Mouse (Mus musculus) MEL (cell line): ENCODE results near the gene Scn2b. TPM values are rescaled to one million over a fixed set of nuclear protein-coding genes. Genes with fewer than 3 reads are reported as not detected.

Experiments
- DNase-seq: peaks from one replicate; pipeline ENCODE4 v3.0.0; 2011; ENCODE audit warnings: low read depth, low spot score
- H3K27ac ChIP-seq: 2 replicates; pipeline ENCODE4 v1.5.1; 2012; ENCODE audit warnings: low read depth, mild to moderate bottlenecking, control low read depth, low read length, moderate library complexity; ENCODE audit not compliant: control insufficient read depth
- H3K27me3 ChIP-seq, 2 experiments: fragments of 150-350 bp in 1 of 2; sonication (generic) in 1 of 2; 2 replicates each; pipeline ENCODE4 v1.6.1; 2012; ENCODE audit warnings: low read length in 2 of 2, mild to moderate bottlenecking in 2 of 2, improper control_type of control experiment in 1 of 2, moderate library complexity in 1 of 2; ENCODE audit not compliant: insufficient read depth in 2 of 2, control insufficient read depth in 1 of 2
- H3K36me3 ChIP-seq, 2 experiments: 2 replicates each; pipeline ENCODE4 v1.6.1; 2012 to 2014; ENCODE audit warnings: low read length in 2 of 2, improper control_type of control experiment in 1 of 2, inconsistent platforms in 1 of 2, mild to moderate bottlenecking in 1 of 2; ENCODE audit not compliant: insufficient read depth in 2 of 2, control insufficient read depth in 1 of 2
- H3K4me1 ChIP-seq, 2 experiments: fragments of 150-350 bp in 1 of 2; sonication (generic) in 1 of 2; 2 replicates each; pipeline ENCODE4 v1.6.1; 2012; ENCODE audit warnings: low read length in 2 of 2, improper control_type of control experiment in 1 of 2, mild to moderate bottlenecking in 1 of 2; ENCODE audit not compliant: insufficient read depth in 2 of 2, control insufficient read depth in 1 of 2
- H3K4me3 ChIP-seq, 2 experiments: fragments of 150-350 bp in 1 of 2; sonication (generic) in 1 of 2; 2 replicates each; pipeline ENCODE4 v1.5.1; 2012; ENCODE audit warnings: low read depth in 2 of 2, low read length in 2 of 2, mild to moderate bottlenecking in 2 of 2, moderate library complexity in 2 of 2, control low read depth in 1 of 2, improper control_type of control experiment in 1 of 2; ENCODE audit not compliant: control insufficient read depth in 1 of 2, insufficient read depth in 1 of 2
- H3K79me2 ChIP-seq: 2 replicates; pipeline ENCODE4 v1.6.1; 2012; ENCODE audit warnings: mild to moderate bottlenecking, low read length, moderate library complexity; ENCODE audit not compliant: control insufficient read depth, poor library complexity, insufficient read depth
- H3K9ac ChIP-seq: 2 replicates; pipeline ENCODE4 v1.6.1; 2012; ENCODE audit warnings: low read depth, mild to moderate bottlenecking, control low read depth, low read length, moderate library complexity; ENCODE audit not compliant: control insufficient read depth, poor library complexity, severe bottlenecking
- H3K9me3 ChIP-seq: fragments of 150-350 bp; sonication (generic); replicated peaks from 2 replicates; pipeline ENCODE4 v1.6.1; 2012; ENCODE audit warnings: mild to moderate bottlenecking, low read length, improper control_type of control experiment, moderate library complexity; ENCODE audit not compliant: insufficient read depth
- BHLHE40 ChIP-seq: IDR thresholded peaks from 2 replicates; pipeline ENCODE4 v1.6.1; 2012; ENCODE audit warnings: low read depth, mild to moderate bottlenecking, inconsistent platforms, low read length, improper control_type of control experiment, borderline replicate concordance
- CHD1 ChIP-seq: IDR thresholded peaks from 2 replicates; pipeline ENCODE4 v1.6.1; 2012; ENCODE audit warnings: low read depth, mild to moderate bottlenecking, inconsistent platforms, low read length, improper control_type of control experiment
- CHD2 ChIP-seq: IDR thresholded peaks from 2 replicates; pipeline ENCODE4 v1.6.1; 2011; ENCODE audit warnings: low read length, improper control_type of control experiment
- E2F4 ChIP-seq: IDR thresholded peaks from 2 replicates; pipeline ENCODE4 v1.6.1; 2011; ENCODE audit warnings: low read depth, low read length, improper control_type of control experiment, borderline replicate concordance
- EP300 ChIP-seq, 2 experiments: IDR thresholded peaks; 2 replicates each; pipeline ENCODE4 v1.6.1; 2011; ENCODE audit warnings: improper control_type of control experiment in 2 of 2, low read length in 2 of 2, low read depth in 1 of 2, mild to moderate bottlenecking in 1 of 2
- ETS1 ChIP-seq: IDR thresholded peaks from 2 replicates; pipeline ENCODE4 v1.6.1; 2012; ENCODE audit warnings: low read depth, mild to moderate bottlenecking, inconsistent platforms, low read length, improper control_type of control experiment, moderate library complexity
- GATA1 ChIP-seq: IDR thresholded peaks from 2 replicates; pipeline ENCODE4 v1.6.1; 2011; ENCODE audit warnings: low read depth, low read length, improper control_type of control experiment
- JUND ChIP-seq: IDR thresholded peaks from 2 replicates; pipeline ENCODE4 v1.6.1; 2011; ENCODE audit warnings: low read depth, mild to moderate bottlenecking, improper control_type of control experiment, low read length
- KAT2A ChIP-seq: conservative IDR thresholded peaks from 2 replicates; pipeline ENCODE4 v1.6.1; 2012; ENCODE audit warnings: low read depth, low read length, improper control_type of control experiment, inconsistent platforms
- MAX ChIP-seq: IDR thresholded peaks from 2 replicates; pipeline ENCODE4 v1.6.1; 2011; ENCODE audit warnings: low read length, improper control_type of control experiment
- MAZ ChIP-seq: IDR thresholded peaks from 2 replicates; pipeline ENCODE4 v1.6.1; 2012; ENCODE audit warnings: low read depth, mild to moderate bottlenecking, inconsistent platforms, low read length, improper control_type of control experiment
- MXI1 ChIP-seq: IDR thresholded peaks from 2 replicates; pipeline ENCODE4 v1.6.1; 2011; ENCODE audit warnings: mild to moderate bottlenecking, low read depth, low read length, improper control_type of control experiment
- MYB ChIP-seq: IDR thresholded peaks from 2 replicates; pipeline ENCODE4 v1.6.1; 2011; ENCODE audit warnings: mild to moderate bottlenecking, low read depth, low read length, improper control_type of control experiment
- NRF1 ChIP-seq: IDR thresholded peaks from 2 replicates; pipeline ENCODE4 v1.6.1; 2014; ENCODE audit warnings: low read depth, mild to moderate bottlenecking, inconsistent platforms, low read length, improper control_type of control experiment, moderate library complexity; ENCODE audit not compliant: poor library complexity, insufficient read depth, severe bottlenecking
- POLR2A ChIP-seq, 2 experiments: IDR thresholded peaks; 2 replicates each; pipeline ENCODE4 v1.6.1; 2011 to 2012; ENCODE audit warnings: low read length in 2 of 2, mild to moderate bottlenecking in 2 of 2, control low read depth in 1 of 2, improper control_type of control experiment in 1 of 2, low read depth in 1 of 2, moderate library complexity in 1 of 2; ENCODE audit not compliant: control insufficient read depth in 1 of 2, insufficient read depth in 1 of 2, poor library complexity in 1 of 2
- RCOR1 ChIP-seq: IDR thresholded peaks from 2 replicates; pipeline ENCODE4 v1.6.1; 2012; ENCODE audit warnings: low read depth, mild to moderate bottlenecking, inconsistent platforms, low read length, improper control_type of control experiment
- TCF12 ChIP-seq: IDR thresholded peaks from 2 replicates; pipeline ENCODE4 v1.6.1; 2014; ENCODE audit warnings: low read depth, mild to moderate bottlenecking, inconsistent platforms, low read length, improper control_type of control experiment, moderate library complexity
- USF1 ChIP-seq: IDR thresholded peaks from 2 replicates; pipeline ENCODE4 v1.6.1; 2014; ENCODE audit warnings: low read depth, mild to moderate bottlenecking, inconsistent platforms, low read length, improper control_type of control experiment, moderate library complexity
- ZKSCAN1 ChIP-seq: IDR thresholded peaks from 2 replicates; pipeline ENCODE4 v1.6.1; 2012; ENCODE audit warnings: low read depth, mild to moderate bottlenecking, inconsistent platforms, low read length, improper control_type of control experiment, moderate library complexity
- polyA plus RNA-seq, 2 experiments: library from polyadenylated mRNA; stranded (reverse) in 1 of 2; unstranded in 1 of 2; fragments of >175 nt in 1 of 2; fragments of >200 nt in 1 of 2; gene quantifications; 2 replicates each; pipeline versions ENCODE4 v1.2.1 to v1.2.4; 2012; ENCODE audit warnings: low replicate concordance in 2 of 2, low read depth in 1 of 2; ENCODE audit not compliant: insufficient read length in 2 of 2, insufficient read depth in 1 of 2, missing spikeins in 1 of 2
- total RNA-seq: library from RNA; depleted of rRNA; stranded (reverse); fragments of 300-350 nt; gene quantifications from 2 replicates; pipeline ENCODE4 v1.2.3, GENCODE M21; 2012; rRNA removed

The Scn2b gene
- total RNA-seq (not detected in 2 replicates), polyA plus RNA-seq (not detected)

- no peak for TF ChIP-seq JUND
- no peak for TF ChIP-seq TCF12
- no peak for TF ChIP-seq MYB
- TF ChIP-seq MXI1 = no peak
- TF ChIP-seq ZKSCAN1 = no peak
- TF ChIP-seq MAZ = no peak
- no peak for TF ChIP-seq GATA1
- TF ChIP-seq RCOR1 = no peak
- TF ChIP-seq ETS1 = no peak
- TF ChIP-seq CHD1 = no peak
- no peak for TF ChIP-seq USF1
- TF ChIP-seq KAT2A = no peak
- Histone ChIP-seq H3K79me2 (no peaks in the 10 kb centered on the region), H3K4me1 (peaks cover 0 to 4% of the 10 kb centered on the region in 2 experiments; a peak in 2 of 4 replicates), H3K36me3 (peaks cover 0 to 2% of the 10 kb centered on the region in 2 experiments; a peak in 2 of 4 replicates), H3K27me3 (peaks cover 5 to 12% of the 10 kb centered on the region in 2 experiments), H3K9me3 (no peaks in the 10 kb centered on the region), H3K4me3 (no peak within 1 kb of the TSS), H3K9ac (no peak within 1 kb of the TSS), H3K27ac (no peak within 1 kb of the TSS)
- DNase-seq = no peak
Observed at GRCm38 (mm10) chr9:45117741-45118431, at the start of gene Scn2b. Gene Scn2b (plus strand): TSS chr9:45117782.

- no peaks in the 10 kb centered on the region for H3K9me3 ChIP-seq
- no peaks in the 10 kb centered on the region for H3K4me1 ChIP-seq
- no peak overlapping the region for H3K27ac ChIP-seq
- no peaks in the 10 kb centered on the region for H3K79me2 ChIP-seq
- peaks cover 22 to 32% of the 10 kb centered on the region in 2 experiments for H3K27me3 ChIP-seq
- no peak overlapping the region for H3K9ac ChIP-seq
- TF ChIP-seq EP300 (IDR thresholded peaks at IDR 0.05; ENCODE audit: low read depth in 1 of 2, low read length in 2 of 2) (no peak), POLR2A (IDR thresholded peaks at IDR 0.05; ENCODE audit: control insufficient read depth in 1 of 2, insufficient read depth in 1 of 2, low read depth in 1 of 2, low read length in 2 of 2, poor library complexity in 1 of 2) (no peak), MAZ (no peak), MAX (no peak), CHD1 (no peak), NRF1 (no peak), TCF12 (no peak), E2F4 (no peak), KAT2A (no peak), BHLHE40 (no peak), JUND (no peak), CHD2 (no peak)
- TF ChIP-seq, all 39 proteins: peak for 0
- Histone ChIP-seq H3K4me3 (no peak overlapping the region), H3K36me3 (no peaks in the 10 kb centered on the region)
- DNase-seq = no peak
Observed at GRCm38 (mm10) chr9:45071800-45072199, 45.8 kb upstream of the Scn2b start.
